20 mouse cellular contexts compared by ENCODE assay signal in the genomic region with DNA sequence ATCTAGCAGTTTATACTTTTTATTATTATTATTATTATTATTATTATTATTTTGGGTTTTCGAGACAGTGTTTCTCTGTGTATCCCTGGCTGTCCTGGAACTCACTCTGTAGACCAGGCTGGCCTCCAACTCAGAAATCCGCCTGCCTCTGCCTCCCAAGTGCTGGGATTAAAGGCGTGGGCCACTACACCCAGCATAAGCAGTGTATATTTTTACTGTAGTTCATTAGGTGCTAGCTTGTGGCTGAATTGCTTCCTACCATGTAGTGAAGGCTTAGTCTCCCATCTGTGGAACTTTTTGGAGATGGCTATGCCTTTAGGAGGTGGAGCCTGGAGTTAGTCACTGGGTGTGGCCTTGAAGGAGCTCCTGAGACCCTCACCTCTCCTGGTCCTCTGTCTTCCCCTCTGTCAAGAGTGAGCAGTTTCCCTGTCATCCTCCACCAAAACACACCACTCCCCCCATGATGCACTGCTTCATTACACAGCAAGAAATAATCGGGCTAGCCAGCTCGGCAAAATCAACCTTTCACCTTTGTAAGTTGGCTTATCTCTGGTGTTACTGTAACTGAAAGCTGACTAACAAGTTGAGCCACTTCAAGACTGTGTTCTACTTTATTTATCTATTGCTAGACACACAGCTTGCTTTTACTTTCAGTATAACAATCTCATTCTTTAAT. TPM values are rescaled to one million over a fixed set of nuclear protein-coding genes. Genes with fewer than 3 reads are reported as not detected.
DNase-seq lines count a peak whose midpoint lies in the region; ATAC-seq and TF ChIP-seq lines count a peak whose summit lies in the region.
"Had no signal": no experiment of that assay in that cellular context is flagged by ENCODE, and none has a peak within 500 bp of the region (broad histone marks: within the 10 kb centered on the region; RNA-seq: fewer than 3 reads in every experiment).

No protein-coding gene starts in this region.

- H3K27me3 ChIP-seq in lung, postnatal 0 days (replicated peaks; ENCODE audit: insufficient read depth, low read length), result no peaks in the 10 kb centered on the region
- no peaks in the 10 kb centered on the region for H3K27me3 ChIP-seq in liver, embryonic 11.5 days (replicated peaks; ENCODE audit: control insufficient read depth, insufficient read depth, low read length)
- no peaks in the 10 kb centered on the region for H3K27me3 ChIP-seq in small intestine, adult 2 months (ENCODE audit: control insufficient read depth, insufficient read depth, low read length)
- H3K27me3 ChIP-seq: embryonic facial prominence, embryonic 12.5 days; neural tube, embryonic 13.5 days had no signal

- peak; percentile 12; the same call in 1 of the 2 replicates for ATAC-seq in lung, postnatal 0 days
- ATAC-seq in erythroid progenitor cell, adult 5-6 weeks (replicated peaks; ENCODE audit: low FRiP score, poor library complexity, severe bottlenecking), result peak; percentile 86
- peak; percentile 83 for ATAC-seq in liver, embryonic 11.5 days (replicated peaks; ENCODE audit: low FRiP score)
- ATAC-seq: midbrain, embryonic 16.5 days had no signal

- peak; percentile 50 for TF ChIP-seq EP300 in lung, postnatal 0 days (IDR thresholded peaks at IDR 0.05)

- H3K4me2 ChIP-seq in lung, postnatal 0 days (replicated peaks; ENCODE audit: low read depth, low read length), result no peak overlapping the region
- peak overlapping the region; percentile 17; the same call in 1 of the 2 replicates for H3K4me2 ChIP-seq in liver, embryonic 11.5 days
- H3K4me2 ChIP-seq: embryonic facial prominence, embryonic 12.5 days; forebrain, embryonic 12.5 days; heart, embryonic 11.5 days; neural tube, embryonic 13.5 days had no signal

- no peak overlapping the region for H3K9ac ChIP-seq in lung, postnatal 0 days (replicated peaks; ENCODE audit: low read depth)
- H3K9ac ChIP-seq in liver, embryonic 11.5 days (ENCODE audit: low read depth, low read length), result no peak overlapping the region
- H3K9ac ChIP-seq: embryonic facial prominence, embryonic 12.5 days; forebrain, embryonic 12.5 days; neural tube, embryonic 13.5 days had no signal

- WGBS in lung, postnatal 0 days, result 64% methylated on average over 5 of the region's 5 CpGs
- WGBS in liver, embryonic 11.5 days, result 60% methylated on average over 5 of the region's 5 CpGs
- WGBS in small intestine, adult 2 months, result 48% methylated on average over 5 of the region's 5 CpGs

- H3K27ac ChIP-seq in lung, postnatal 0 days (ENCODE audit: low read length), result peak overlapping the region; percentile 4; the same call in 1 of the 2 replicates
- H3K27ac ChIP-seq in liver, embryonic 11.5 days (ENCODE audit: low read depth, low read length), result no peak overlapping the region
- H3K27ac ChIP-seq in small intestine, adult 2 months (ENCODE audit: insufficient read depth, low read depth, low read length), result peak overlapping the region; percentile 72
- no peak overlapping the region for H3K27ac ChIP-seq in left cerebral cortex, adult 2 months
- no peak overlapping the region for H3K27ac ChIP-seq in layer of hippocampus, adult 2 months
- H3K27ac ChIP-seq: embryonic facial prominence, embryonic 12.5 days; forebrain, embryonic 12.5 days; macrophage; neural tube, embryonic 13.5 days had no signal

- no peaks in the 10 kb centered on the region for H3K9me3 ChIP-seq in lung, postnatal 0 days (ENCODE audit: low read length)
- H3K9me3 ChIP-seq in liver, embryonic 11.5 days (ENCODE audit: control insufficient read depth, low read length), result no peaks in the 10 kb centered on the region
- H3K9me3 ChIP-seq: embryonic facial prominence, embryonic 12.5 days; forebrain, embryonic 12.5 days; neural tube, embryonic 13.5 days had no signal

- TF ChIP-seq CTCF in lung, postnatal 0 days (IDR thresholded peaks at IDR 0.05), result no peak
- TF ChIP-seq CTCF in small intestine, adult 2 months (IDR thresholded peaks at IDR 0.05; ENCODE audit: extremely low read depth, insufficient read length, insufficient replicate concordance, low read depth, low read length), result no peak
- no peak for TF ChIP-seq CTCF in left cerebral cortex, adult 2 months (IDR thresholded peaks at IDR 0.05)
- no peak for TF ChIP-seq CTCF in layer of hippocampus, adult 2 months (conservative IDR thresholded peaks at IDR 0.05)

- H3K36me3 ChIP-seq in lung, postnatal 0 days (ENCODE audit: insufficient read depth, low read length), result no peaks in the 10 kb centered on the region
- H3K36me3 ChIP-seq in liver, embryonic 11.5 days (ENCODE audit: control insufficient read depth, insufficient read depth, low read length), result no peaks in the 10 kb centered on the region
- H3K36me3 ChIP-seq in small intestine, adult 2 months (ENCODE audit: control insufficient read depth, insufficient read depth, low read length), result no peaks in the 10 kb centered on the region
- H3K36me3 ChIP-seq: embryonic facial prominence, embryonic 12.5 days; forebrain, embryonic 12.5 days; neural tube, embryonic 13.5 days had no signal

- H3K4me1 ChIP-seq in lung, postnatal 0 days (ENCODE audit: insufficient read depth, low read depth, low read length), result peaks cover 18% of the 10 kb centered on the region; the same call in 1 of the 2 replicates
- peaks cover 20% of the 10 kb centered on the region for H3K4me1 ChIP-seq in liver, embryonic 11.5 days (replicated peaks; ENCODE audit: control insufficient read depth, insufficient read depth, low read length)
- peaks cover 32% of the 10 kb centered on the region for H3K4me1 ChIP-seq in small intestine, adult 2 months (ENCODE audit: control insufficient read depth, insufficient read depth, insufficient read length, low read length)

- H3K4me3 ChIP-seq in lung, postnatal 0 days (ENCODE audit: low read depth, low read length), result no peak overlapping the region
- H3K4me3 ChIP-seq in liver, embryonic 11.5 days (ENCODE audit: low read depth, low read length), result no peak overlapping the region
- no peak overlapping the region for H3K4me3 ChIP-seq in small intestine, adult 2 months (ENCODE audit: low read depth, low read length)
- no peak overlapping the region for H3K4me3 ChIP-seq in left cerebral cortex, adult 2 months
- H3K4me3 ChIP-seq in layer of hippocampus, adult 2 months, result no peak overlapping the region
- H3K4me3 ChIP-seq: embryonic facial prominence, embryonic 12.5 days; forebrain, embryonic 12.5 days; neural tube, embryonic 13.5 days had no signal

- peak; percentile 70 for DNase-seq in lung, postnatal 0 days (ENCODE audit: low spot score)
- DNase-seq in lung, postnatal 4 days, result no peak
- DNase-seq in liver, embryonic 11.5 days (ENCODE audit: low spot score), result no peak
- no peak for DNase-seq in left cerebral cortex, adult 2 months (ENCODE audit: extremely low spot score in 1 of 2, low spot score in 2 of 2)
- no peak for DNase-seq in left cerebral cortex, postnatal 14 days (ENCODE audit: low spot score in 2 of 2)
- DNase-seq in layer of hippocampus, adult 2 months (ENCODE audit: low spot score in 2 of 2), result no peak
- DNase-seq: adrenal gland, postnatal 14 days; B cell, adult 2 months; kidney, adult 18-20 months; retina, postnatal 1 day; spleen, adult 18-20 months; thymus, adult 18-20 months had no signal

- TF ChIP-seq POLR2A in small intestine, adult 2 months (IDR thresholded peaks at IDR 0.05; ENCODE audit: low read depth, low read length), result no peak

- intact Hi-C loops in left cerebral cortex, adult 2 months (cut with DNase I), result no loop called here
- intact Hi-C loops in left cerebral cortex, postnatal 14 days (cut with DNase I), result loop anchor here (5.0 kb wide), 1 partner anchor 39 kb away; the partner anchor contains the start of gene Elmo1

RNA-seq across cellular contexts. Expression of gene Elmo1, which starts 41.1 kb away (rescaled TPM):
- polyA plus RNA-seq in lung, postnatal 0 days (2015; fragmentation: Nextera tagmentation; extraction: Ambion mirVana), result 20.8 and 21.9 TPM in 2 replicates
- 20.5 and 20.9 TPM in 2 replicates for total RNA-seq in erythroid progenitor cell, adult 5-6 weeks (2015; ENCODE audit: low replicate concordance)
- total RNA-seq in erythroid progenitor cell, adult 5-6 weeks (2017; ENCODE audit: low replicate concordance), result 5.7 and 9.6 TPM in 2 replicates
- 8.9 and 10.6 TPM in 2 replicates for polyA plus RNA-seq in liver, embryonic 11.5 days (2014; fragmentation: Nextera tagmentation; extraction: Ambion mirVana)
- 10.7 and 23.8 TPM in 2 replicates for polyA plus RNA-seq in small intestine, adult 2 months (2012; rRNA removed)
- total RNA-seq in left cerebral cortex, adult 2 months (2021), result 10 to 100 TPM; 62.8 to 79.1 TPM
- 10 to 100 TPM; 48.1 to 52.2 TPM for total RNA-seq in left cerebral cortex, postnatal 14 days (2021)
- 10 to 100 TPM; 27.4 to 27.9 TPM for total RNA-seq in layer of hippocampus, adult 2 months (2021)

Comparison
In these comparisons a context has a peak if more than half of its experiments do, and no peak if none do; other contexts are left out.
1. ATAC-seq: peak in every context shown above with its lines; median percentile 86 in erythroid progenitor cell, adult 5-6 weeks; 83 in liver, embryonic 11.5 days; 12 in lung, postnatal 0 days.
2. H3K27ac ChIP-seq: peak in lung, postnatal 0 days (single experiment) and small intestine, adult 2 months (single experiment); none in liver, embryonic 11.5 days (single experiment), left cerebral cortex, adult 2 months (single experiment) and layer of hippocampus, adult 2 months (single experiment).